Mouse (Mus musculus) megakaryocyte, embryonic 14.5 days (primary cell): ENCODE measurements at regions not wholly inside any gene's neighbourhood (a gene's known extent, or its start where the extent isn't known, plus 50 kb on each side); places are given as distances from the start of the nearest gene placed in this dataset.

ENCODE experiments used
- FLI1 ChIP-seq: IDR thresholded peaks from 2 replicates; pipeline ENCODE4 v1.6.1; 2012; ENCODE audit warnings: low read length, inconsistent platforms, mixed read lengths
- GATA1 ChIP-seq: IDR thresholded peaks from 3 replicates; pipeline ENCODE4 v1.6.1; 2012; ENCODE audit warnings: mixed read lengths, low read length, inconsistent platforms, borderline replicate concordance

GRCm38 (mm10) chr4:95213026-95213425 lies 161.0 kb upstream of the Jun start:
- no peak for TF ChIP-seq GATA1
- TF ChIP-seq FLI1, result no peak
